Mouse (Mus musculus) CH12F3 (cell line): Measurements from ENCODE around the gene Zdhhc14.

Experiments
- in situ Hi-C: fragments of 300-500 bp; cut with MboI; formaldehyde crosslinking; loops from 2 replicates; pipeline ENCODE4 v1.14.3; 2020; ENCODE audit warnings: low sequenced_read_pairs

Gene Zdhhc14

DNA sequence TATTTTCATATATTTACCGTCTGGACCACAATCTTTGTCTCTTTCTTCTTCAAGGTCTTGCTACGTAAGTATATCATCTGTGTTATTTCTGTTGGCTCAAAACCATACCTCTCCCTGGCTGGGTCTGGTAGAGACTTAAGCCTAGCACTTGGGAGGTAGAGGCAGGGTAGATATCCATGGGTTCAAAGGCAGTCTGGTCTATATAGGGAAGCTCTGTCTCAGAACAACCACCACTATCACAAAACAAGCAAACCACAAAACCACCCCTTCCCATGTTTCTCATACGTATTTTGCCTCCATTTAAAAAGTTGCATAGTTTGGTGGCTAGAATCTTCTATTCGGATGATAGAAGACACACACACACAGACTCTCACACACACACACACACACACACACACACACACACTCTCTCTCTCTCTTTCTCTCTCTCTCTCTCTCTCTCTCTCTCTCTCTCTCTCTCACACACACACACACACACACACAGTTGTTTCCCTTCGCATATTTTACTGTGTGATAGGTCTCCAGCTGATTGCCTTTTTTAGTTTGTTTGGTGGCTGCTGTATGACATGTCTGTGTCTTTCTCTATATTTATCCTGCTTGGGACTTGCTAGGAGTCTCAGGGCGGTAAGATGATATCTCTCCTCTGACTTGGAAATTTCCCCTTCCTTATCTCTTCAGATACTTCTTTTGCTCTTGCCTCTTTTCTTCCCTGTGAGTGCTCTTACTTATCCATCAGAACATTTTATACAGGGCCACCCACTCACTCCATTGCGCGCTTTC, 11.8 kb downstream of the Zdhhc14 start:
- in situ Hi-C loops: no loop called here

GRCm38 (mm10) chr17:5504969-5505368, 12.6 kb downstream of the Zdhhc14 start:
- in situ Hi-C loops: no loop called here

- in situ Hi-C loops: no loop called here
Observed at GRCm38 (mm10) chr17:5506553-5506952, 14.2 kb downstream of the Zdhhc14 start.

DNA sequence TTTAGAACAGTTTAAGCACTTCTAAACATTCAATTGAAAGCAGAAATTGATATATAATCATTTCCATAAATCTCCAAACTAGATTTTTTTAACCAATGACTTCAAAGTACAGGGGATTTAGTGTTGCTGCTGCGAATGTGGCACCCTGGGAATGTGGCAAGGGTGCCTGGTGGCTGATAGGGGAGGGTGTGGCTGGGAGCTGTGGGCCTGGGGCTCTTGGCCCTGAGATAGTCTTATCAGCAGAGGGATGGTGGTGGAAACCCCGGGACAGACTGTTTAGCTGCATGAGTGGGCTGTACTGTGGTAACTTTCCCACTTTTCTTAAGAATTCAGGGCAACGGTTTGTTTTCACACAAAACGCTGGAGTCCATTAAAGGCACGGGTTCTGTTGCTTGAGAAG, 14.6 kb downstream of the Zdhhc14 start:
- in situ Hi-C loops: no loop called here

DNA sequence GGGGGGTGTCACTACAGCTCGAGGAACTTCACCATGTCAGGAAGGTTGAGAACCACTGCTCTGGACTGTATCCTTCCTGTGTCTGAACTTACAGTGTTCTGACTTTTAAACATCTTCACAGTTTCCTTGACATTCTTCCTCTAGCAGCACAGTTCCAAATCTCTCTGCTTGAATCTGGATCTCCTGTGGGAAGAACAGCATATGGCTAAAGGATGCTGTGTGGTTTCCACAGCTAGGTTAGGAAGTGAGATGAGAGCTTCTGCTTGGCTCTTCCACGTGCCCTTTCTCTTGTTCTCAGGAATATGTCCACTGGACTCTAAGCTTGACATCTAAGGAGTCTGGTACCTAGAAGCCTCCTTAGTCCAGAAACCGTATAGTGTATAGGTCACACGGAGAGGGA, 15.7 kb downstream of the Zdhhc14 start:
- in situ Hi-C loops: no loop called here

DNA sequence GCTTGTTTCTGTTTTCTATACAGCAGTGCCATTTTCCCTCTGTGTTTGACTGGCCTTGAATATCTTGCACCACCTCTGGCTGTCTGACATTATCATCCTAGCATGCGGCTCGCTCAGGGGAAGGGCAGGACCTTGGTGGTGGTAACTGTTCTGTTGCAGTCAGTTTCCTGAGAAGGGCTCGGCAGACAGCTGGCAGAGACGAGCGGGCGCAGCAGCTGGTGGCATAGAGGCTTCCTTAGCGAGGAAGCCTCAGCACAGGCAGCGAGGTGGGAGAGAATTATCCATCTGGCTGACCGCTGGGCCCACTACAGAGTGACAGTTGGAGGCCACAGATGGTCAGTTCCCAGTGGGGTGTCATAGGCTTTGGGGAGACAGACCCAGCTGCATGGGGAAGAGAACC, 18.2 kb downstream of the Zdhhc14 start:
- in situ Hi-C loops: no loop called here

GRCm38 (mm10) chr17:5511724-5512123, 19.4 kb downstream of the Zdhhc14 start:
- in situ Hi-C loops: no loop called here

DNA sequence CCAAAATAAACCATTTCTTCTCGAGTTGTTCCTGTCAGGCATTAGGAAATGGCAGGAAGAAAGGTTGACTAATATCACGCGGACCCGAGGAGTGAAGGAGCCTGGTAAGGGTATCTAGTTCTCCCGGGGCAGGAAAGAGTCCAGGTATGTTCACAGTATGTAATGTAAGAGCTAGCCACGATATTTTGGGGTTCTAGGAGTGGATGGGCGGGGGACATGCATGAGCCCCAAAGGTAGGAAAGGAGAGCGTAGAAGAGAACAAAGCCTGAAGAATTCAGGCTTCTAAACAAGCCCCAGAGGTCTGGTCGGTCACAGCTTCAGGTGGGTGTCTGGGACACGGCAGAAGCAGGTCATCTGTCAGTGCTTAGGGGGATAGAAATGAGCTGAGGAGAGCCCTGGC, 27.1 kb downstream of the Zdhhc14 start:
- in situ Hi-C loops: no loop called here

GRCm38 (mm10) chr17:5519910-5520592, 27.7 kb downstream of the Zdhhc14 start:
- in situ Hi-C loops: no loop called here

- in situ Hi-C loops: no loop called here
Observed at GRCm38 (mm10) chr17:5521532-5521931, 29.2 kb downstream of the Zdhhc14 start.

- in situ Hi-C loops: no loop called here
Observed at GRCm38 (mm10) chr17:5529552-5529951, 37.2 kb downstream of the Zdhhc14 start.

GRCm38 (mm10) chr17:5532816-5533215, 40.5 kb downstream of the Zdhhc14 start:
- in situ Hi-C loops: no loop called here

DNA sequence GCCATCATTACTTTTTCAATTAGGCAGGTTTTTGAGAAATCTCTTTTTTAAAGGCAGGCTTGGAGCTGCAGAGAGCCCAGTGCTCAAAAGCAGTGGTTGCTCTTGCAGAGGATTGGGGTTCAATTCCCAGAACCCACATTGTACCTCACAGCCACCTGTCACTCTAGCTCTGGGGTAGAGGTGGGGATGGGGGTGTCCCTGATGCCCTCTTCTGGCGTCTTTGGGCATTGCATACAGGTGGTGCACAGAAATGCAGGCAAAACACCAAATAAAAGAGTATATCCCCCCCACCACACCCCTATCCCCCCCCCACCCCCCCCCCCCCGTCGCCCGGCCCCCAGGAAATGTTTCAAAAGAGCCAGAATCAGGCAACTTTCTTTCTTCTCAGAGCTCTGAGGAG, 43.0 kb downstream of the Zdhhc14 start:
- in situ Hi-C loops: no loop called here

- in situ Hi-C loops: no loop called here
Observed at GRCm38 (mm10) chr17:5536259-5537094, 44.1 kb downstream of the Zdhhc14 start.

DNA sequence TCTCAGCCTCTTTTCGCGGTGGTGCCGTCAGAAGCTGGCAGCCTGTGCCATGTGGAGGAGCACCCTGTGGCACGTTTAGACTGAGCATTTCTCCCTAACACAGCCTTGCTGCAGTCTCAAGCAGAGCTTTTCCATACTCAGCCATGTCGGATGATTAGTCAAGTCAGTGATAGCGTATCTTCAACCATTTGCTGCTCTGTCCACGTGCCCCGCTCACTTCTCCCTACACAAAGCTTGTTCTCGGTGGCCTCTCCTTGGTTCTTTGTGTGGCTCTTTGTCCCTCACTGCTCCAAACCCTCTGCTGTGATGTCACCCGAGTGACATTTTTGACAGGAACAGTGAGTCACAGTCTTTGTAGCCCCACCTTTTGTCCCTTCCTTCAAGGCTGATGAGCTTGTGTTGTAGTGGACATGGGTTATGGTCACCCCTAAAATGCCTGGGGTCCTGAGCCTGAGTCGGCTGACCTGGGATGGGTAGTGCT, 44.8 kb downstream of the Zdhhc14 start:
- in situ Hi-C loops: no loop called here

GRCm38 (mm10) chr17:5542177-5542576, 49.8 kb downstream of the Zdhhc14 start:
- in situ Hi-C loops: no loop called here

DNA sequence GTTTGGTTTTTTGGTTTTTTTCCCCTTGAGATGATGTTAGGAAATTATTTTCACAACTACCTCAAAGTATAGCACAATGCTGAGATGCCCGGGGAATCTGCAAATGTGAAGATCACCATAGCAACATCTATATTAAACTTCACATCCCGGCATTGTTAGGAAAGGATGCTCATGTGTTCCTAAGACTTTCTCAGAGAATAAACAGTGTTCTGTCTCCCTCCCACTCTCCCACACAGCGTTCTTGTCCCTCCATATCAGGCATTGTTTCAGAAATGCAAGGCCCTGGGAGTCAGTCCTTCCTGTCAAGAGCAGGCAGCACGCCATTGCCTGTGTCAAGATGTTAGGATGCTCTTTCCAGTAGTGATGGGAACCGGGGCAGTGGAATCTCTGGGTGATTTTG, 51.7 kb downstream of the Zdhhc14 start:
- in situ Hi-C loops: no loop called here

- in situ Hi-C loops: no loop called here
Observed at GRCm38 (mm10) chr17:5545065-5545464, 52.7 kb downstream of the Zdhhc14 start.

- in situ Hi-C loops: no loop called here
Observed at GRCm38 (mm10) chr17:5548546-5548945, 56.2 kb downstream of the Zdhhc14 start.

GRCm38 (mm10) chr17:5549460-5549859, 57.1 kb downstream of the Zdhhc14 start:
- in situ Hi-C loops: no loop called here

DNA sequence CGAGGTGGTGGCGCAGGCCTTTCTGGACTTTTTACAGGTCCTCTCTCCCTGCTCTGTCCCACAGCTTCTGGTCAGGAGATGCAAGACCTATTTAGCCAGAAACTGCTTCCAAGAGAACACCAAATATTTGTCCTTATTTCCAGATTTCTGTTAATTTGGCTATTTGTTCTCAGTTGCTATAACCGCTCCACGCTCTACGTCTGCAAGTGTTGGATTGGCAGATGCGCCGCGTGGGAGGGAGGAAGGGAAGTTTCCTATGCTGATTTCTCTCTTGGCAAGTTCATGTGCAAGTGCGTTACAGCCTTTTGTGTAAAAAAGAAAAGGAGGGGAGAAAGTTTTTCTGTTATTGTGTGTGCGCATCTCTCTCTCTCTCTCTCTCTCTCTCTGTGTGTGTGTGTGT, 58.1 kb downstream of the Zdhhc14 start:
- in situ Hi-C loops: no loop called here
